Mouse (Mus musculus): ENCODE data around the gene E130114P18Rik. TPM values are rescaled to one million over a fixed set of nuclear protein-coding genes. Genes with fewer than 3 reads are reported as not detected.

Gene E130114P18Rik
- polyA plus RNA-seq, 1 experiment from 2014 or later, result 39.8 TPM

DNA sequence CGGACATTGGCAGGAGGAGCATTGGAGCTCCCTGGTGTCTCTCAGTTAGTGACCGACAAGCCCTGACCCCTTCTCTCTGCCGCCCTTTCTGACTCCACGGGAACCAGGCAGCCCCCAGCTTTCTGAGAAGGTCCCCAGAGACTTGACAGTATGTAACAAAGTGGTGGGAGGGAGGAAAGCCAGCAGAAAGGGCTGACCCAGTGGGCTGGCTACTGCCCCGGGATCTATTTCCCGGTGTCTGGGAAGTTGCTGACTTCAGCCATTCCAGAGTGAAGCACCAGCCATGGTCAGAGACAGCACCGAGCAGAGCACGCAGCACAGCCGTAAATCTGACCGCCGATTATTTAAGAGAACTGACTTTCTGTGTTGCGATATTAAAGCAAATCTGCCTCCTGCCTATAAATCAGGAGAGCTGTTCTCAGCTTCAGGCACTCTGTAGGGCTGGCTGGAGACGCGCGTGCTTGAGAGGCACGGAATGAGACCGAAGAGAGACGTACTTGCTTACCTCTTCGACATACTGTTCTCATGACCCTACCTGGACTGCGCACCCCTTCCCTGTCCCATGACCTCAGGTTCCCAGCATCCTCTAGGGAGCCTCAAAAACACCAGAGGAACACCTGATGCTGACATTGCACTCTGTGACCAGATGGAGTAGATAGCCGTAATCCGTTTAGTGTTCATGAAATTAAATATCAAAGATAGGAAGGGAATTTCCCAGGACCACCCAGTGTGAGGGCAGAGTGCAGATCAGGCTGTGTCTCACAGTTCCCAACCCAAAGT, 70.3 kb downstream of the E130114P18Rik start:
- Histone ChIP-seq H3K4me2 (replicated peaks) (no peak overlapping the region), H3K27ac (replicated peaks) (no peak overlapping the region), H3K4me1 (peaks cover 9% of the 10 kb centered on the region), H3K9ac (replicated peaks) (no peak overlapping the region), H3K36me3 (no peaks in the 10 kb centered on the region), H3K27me3 (no peaks in the 10 kb centered on the region), H3K9me3 (no peaks in the 10 kb centered on the region), H3K4me3 (no peak overlapping the region)
- 87% methylated on average over 22 of the region's 22 CpGs for WGBS
- ATAC-seq (replicated peaks), result no peak

DNA sequence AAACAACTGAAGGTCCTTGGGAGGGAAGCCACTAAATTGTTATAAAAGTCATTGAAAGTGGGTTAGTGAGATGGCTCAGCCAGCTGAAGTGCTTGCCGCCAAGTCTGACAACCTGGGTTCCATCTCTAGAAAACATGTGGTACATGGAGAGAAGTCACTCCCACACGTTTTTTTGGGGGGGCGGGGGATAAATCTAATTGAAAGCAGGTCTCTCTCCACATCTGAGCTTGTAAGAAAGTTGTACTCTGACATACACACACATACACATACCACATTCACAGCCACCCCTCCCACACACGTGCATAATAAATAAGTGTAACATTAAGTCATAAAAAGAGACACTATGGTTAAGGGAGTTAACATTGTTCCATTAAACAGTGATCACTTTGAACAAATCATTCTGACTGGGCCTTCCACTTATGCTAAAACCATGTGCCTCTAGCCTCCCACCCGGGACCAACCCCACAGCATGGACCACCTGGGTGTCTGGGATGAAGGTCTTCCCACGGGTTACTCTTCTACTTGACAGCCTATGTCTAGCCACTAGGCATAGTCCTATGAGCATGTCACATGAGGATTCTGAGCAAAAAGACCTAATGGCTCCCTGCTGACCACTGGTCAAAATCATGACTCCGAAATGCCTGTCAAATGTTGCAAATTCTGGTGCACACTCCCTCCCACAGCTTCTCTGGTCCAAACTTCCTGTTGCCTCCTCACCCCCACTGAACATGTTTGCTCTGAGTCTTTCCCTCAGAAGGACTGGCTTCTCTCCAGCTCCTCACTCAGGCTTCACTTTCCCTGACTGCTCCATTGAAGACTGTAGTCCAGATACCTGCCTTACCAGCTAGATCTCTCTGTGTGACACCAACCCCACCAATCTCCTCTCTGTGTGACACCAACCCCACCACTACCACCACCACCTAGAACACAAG, 80.9 kb downstream of the E130114P18Rik start:
- H3K9ac ChIP-seq (replicated peaks), result no peak overlapping the region
- no peaks in the 10 kb centered on the region for H3K36me3 ChIP-seq
- H3K4me1 ChIP-seq, result no peaks in the 10 kb centered on the region
- WGBS, result 82% methylated on average over 7 of the region's 7 CpGs
- no peak overlapping the region for H3K4me2 ChIP-seq (replicated peaks)
- no peaks in the 10 kb centered on the region for H3K27me3 ChIP-seq
- no peak for ATAC-seq (replicated peaks)
- H3K9me3 ChIP-seq, result no peaks in the 10 kb centered on the region
- no peak overlapping the region for H3K27ac ChIP-seq (replicated peaks)
- H3K4me3 ChIP-seq, result no peak overlapping the region

DNA sequence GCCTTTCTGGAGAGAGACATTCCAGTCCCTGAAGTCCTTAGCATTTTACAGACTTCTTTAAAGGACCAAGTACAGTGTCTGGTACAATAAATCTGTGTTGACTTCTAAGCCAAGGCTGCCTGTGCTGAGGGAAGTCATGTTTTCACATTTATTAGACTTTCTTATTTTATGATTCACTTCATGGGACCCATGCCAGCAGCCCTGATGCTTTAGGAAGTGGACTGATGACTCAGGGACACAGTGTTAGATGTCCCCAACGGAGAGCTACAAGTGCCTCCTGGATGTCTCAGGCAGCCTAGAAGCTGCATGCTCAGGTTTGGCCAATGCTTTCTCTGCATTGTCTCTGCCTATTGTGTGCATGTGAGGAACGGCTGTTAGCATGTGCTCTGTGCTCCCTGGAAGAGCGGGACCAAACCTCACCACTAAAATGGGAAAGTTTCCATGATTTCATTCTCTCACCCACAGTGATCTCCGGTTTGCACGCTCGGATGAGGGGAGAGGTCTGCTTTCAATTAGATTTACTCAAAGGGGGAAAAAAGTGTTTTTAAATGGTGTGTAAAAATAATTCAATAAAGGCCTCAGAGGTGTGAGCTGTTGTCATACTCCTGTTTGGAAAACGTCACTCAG, 82.4 kb downstream of the E130114P18Rik start:
- no peaks in the 10 kb centered on the region for H3K9me3 ChIP-seq
- no peak for ATAC-seq (replicated peaks)
- no peaks in the 10 kb centered on the region for H3K36me3 ChIP-seq
- 78% methylated on average over 7 of the region's 7 CpGs for WGBS
- no peak overlapping the region for H3K9ac ChIP-seq (replicated peaks)
- H3K4me3 ChIP-seq, result no peak overlapping the region
- H3K4me1 ChIP-seq, result no peaks in the 10 kb centered on the region
- H3K27ac ChIP-seq (replicated peaks), result no peak overlapping the region
- H3K4me2 ChIP-seq (replicated peaks), result no peak overlapping the region
- no peaks in the 10 kb centered on the region for H3K27me3 ChIP-seq

DNA sequence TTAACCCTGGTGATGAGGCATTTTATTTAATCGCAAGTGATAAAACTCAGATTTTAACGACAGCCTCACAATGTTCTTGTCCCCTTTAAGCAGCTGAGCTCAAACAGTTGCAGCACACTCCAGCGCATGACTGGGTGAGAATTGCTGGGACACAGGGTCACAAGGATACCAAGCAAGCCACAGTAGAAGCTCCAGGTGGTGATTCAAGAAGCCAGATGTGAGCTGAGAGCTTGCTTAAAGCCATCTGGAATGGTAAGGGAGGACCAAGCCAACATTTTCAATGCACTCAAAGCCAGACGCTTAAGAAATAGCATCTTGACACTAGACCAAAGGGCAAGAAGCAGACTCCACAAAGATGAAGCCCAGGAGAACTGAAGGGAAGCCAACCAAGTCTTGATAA, 83.9 kb downstream of the E130114P18Rik start:
- no peak for ATAC-seq (replicated peaks)
- WGBS, result 93% methylated on average over 4 of the region's 4 CpGs
- H3K27ac ChIP-seq (replicated peaks), result no peak overlapping the region

DNA sequence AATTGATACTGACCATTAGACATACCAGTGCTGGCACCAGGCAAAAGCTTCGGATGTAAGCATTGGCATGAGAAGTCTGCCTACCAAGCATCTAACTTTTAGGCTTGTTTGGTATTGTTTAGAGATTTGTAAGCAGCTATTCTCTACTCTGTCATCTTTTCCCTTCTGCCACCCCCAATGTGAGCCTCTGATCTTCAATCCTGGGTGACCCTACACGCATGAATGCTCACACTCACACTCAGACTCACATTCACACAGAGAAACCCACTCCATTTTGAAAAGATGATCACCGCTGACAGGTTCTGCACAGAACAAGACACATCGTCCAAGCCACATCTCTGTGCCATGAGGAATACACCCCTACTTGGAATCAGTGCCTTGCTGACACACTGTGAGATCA, 84.8 kb downstream of the E130114P18Rik start:
- Histone ChIP-seq H3K4me2 (replicated peaks) (no peak overlapping the region), H3K36me3 (no peaks in the 10 kb centered on the region), H3K27me3 (no peaks in the 10 kb centered on the region), H3K9me3 (no peaks in the 10 kb centered on the region), H3K4me1 (no peaks in the 10 kb centered on the region), H3K4me3 (no peak overlapping the region), H3K9ac (replicated peaks) (no peak overlapping the region), H3K27ac (replicated peaks) (no peak overlapping the region)
- no peak for ATAC-seq (replicated peaks)
- WGBS, result 93% methylated on average over 4 of the region's 4 CpGs

More for the DNA sequence above, 83.9 kb downstream of the E130114P18Rik start:
- H3K4me1 ChIP-seq, result no peaks in the 10 kb centered on the region
- H3K9ac ChIP-seq (replicated peaks), result no peak overlapping the region
- H3K27me3 ChIP-seq, result no peaks in the 10 kb centered on the region
- H3K4me3 ChIP-seq, result no peak overlapping the region
- no peaks in the 10 kb centered on the region for H3K36me3 ChIP-seq
- no peak overlapping the region for H3K4me2 ChIP-seq (replicated peaks)
- no peaks in the 10 kb centered on the region for H3K9me3 ChIP-seq

DNA sequence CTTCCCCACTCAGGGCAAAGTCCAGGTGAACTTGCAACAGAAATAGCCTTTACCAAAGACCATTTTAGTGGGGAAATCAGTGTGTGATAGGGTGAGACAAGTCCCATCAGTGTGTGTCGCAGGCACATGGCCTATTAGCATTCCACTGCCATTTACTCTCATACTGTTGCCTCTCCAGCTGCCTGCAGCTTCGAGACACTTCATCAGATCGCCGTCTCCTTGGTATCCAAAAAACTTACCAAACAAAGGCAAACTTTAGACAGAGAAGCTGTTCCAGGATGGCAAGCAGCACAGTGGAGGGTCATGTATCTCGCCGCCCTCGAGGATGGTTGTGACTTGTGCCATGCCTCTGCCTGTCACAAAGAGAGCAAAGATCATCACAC, 87.5 kb downstream of the E130114P18Rik start:
- no peaks in the 10 kb centered on the region for H3K9me3 ChIP-seq
- no peak for ATAC-seq (replicated peaks)
- no peak overlapping the region for H3K4me2 ChIP-seq (replicated peaks)
- H3K27ac ChIP-seq (replicated peaks), result no peak overlapping the region
- 77% methylated on average over 7 of the region's 7 CpGs for WGBS
- H3K9ac ChIP-seq (replicated peaks), result no peak overlapping the region
- H3K4me1 ChIP-seq, result no peaks in the 10 kb centered on the region
- no peaks in the 10 kb centered on the region for H3K36me3 ChIP-seq
- no peak overlapping the region for H3K4me3 ChIP-seq
- H3K27me3 ChIP-seq, result no peaks in the 10 kb centered on the region

DNA sequence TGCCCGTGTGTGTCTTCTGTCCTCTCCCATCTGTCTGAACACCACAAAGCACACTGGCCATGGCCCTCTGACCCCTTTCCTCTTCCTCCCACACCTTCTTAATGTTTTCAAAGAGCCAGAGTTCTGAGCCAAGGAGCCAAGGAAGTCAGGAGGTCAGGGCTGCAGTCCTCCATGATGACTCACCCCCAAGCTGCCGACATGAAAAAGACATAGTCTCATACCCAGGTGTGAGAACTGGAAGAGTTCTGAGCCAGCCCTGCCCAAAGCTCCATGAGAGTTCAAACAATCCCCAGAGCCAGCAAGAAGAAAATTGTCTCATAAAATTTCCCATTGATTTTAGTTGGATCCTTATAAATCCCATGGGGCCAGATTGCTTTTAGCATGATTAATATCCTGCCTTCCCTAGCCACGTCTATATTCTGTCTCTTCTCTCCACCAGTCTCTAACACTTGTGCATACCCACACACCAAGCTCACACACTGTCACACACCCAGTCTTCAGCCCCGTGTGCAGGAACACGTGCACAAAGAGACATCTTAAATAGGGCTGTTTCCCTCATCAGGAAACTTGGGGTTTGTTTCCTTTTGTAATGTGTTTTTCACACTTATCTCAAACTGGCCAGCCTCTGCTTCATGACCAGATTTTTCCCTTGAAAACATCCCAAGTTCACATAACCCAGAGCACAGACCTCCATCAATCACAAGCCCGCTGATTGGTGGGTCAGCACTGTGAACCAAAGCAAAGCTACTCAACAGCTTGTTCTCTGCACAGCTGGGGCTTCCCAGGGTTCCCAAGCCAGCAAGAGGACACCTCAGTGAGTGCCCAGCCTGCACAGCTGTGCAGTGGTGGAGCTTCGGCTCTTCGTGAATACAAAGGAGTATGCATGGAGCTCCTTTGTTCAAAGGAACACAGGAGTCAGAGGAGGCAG, 88.2 kb downstream of the E130114P18Rik start:
- no peak overlapping the region for H3K4me2 ChIP-seq (replicated peaks)
- no peak overlapping the region for H3K4me3 ChIP-seq
- no peak overlapping the region for H3K27ac ChIP-seq (replicated peaks)
- ATAC-seq (replicated peaks), result no peak
- no peaks in the 10 kb centered on the region for H3K36me3 ChIP-seq
- no peak overlapping the region for H3K9ac ChIP-seq (replicated peaks)
- H3K9me3 ChIP-seq, result no peaks in the 10 kb centered on the region
- no peaks in the 10 kb centered on the region for H3K4me1 ChIP-seq
- WGBS, result 65% methylated on average over 8 of the region's 8 CpGs
- H3K27me3 ChIP-seq, result no peaks in the 10 kb centered on the region

DNA sequence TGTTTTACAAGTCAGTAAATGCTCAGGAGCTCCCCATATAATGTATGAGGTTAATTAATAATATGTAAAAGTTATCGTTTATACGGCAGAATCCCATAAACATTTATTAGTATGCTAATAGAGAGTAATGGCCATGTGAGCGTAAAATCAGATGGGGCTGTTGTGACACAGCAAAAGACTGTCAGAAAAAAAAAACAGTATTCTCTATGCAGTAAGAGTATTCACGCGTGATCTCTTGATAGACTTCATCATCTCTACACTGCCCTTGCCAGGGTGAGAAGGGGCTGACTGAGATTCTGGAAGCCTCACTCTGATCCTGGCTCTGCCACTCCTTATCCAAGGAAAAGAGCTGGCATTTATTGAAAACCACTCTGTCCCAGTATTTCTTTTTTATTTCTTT, 91.9 kb downstream of the E130114P18Rik start:
- H3K9me3 ChIP-seq, result no peaks in the 10 kb centered on the region
- H3K9ac ChIP-seq (replicated peaks), result no peak overlapping the region
- H3K27ac ChIP-seq (replicated peaks), result no peak overlapping the region
- H3K4me3 ChIP-seq, result no peak overlapping the region
- H3K4me1 ChIP-seq, result no peaks in the 10 kb centered on the region
- no peaks in the 10 kb centered on the region for H3K36me3 ChIP-seq
- WGBS, result 87% methylated on average over 5 of the region's 5 CpGs
- H3K4me2 ChIP-seq (replicated peaks), result no peak overlapping the region
- H3K27me3 ChIP-seq, result no peaks in the 10 kb centered on the region
- ATAC-seq (replicated peaks), result no peak

DNA sequence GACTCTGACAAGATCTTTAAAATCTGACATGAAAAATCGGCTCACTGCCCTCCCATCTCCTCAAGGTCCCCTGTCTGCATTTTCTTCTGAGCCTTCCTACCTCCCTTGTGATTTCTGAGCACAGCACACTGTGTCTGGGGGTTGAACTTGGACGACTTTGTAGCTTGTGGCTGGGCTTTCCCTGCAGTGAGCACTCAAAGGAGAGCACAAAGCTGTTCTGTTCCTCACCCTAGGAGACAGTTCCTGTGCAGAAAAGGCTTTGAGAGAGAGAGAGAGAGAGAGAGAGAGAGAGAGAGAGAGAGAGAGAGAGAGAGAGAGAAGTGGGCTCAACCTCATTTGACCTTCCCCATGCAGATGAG, 101.3 kb downstream of the E130114P18Rik start:
- Histone ChIP-seq H3K4me2 (replicated peaks) (no peak overlapping the region), H3K27me3 (no peaks in the 10 kb centered on the region), H3K27ac (replicated peaks) (no peak overlapping the region), H3K36me3 (no peaks in the 10 kb centered on the region), H3K4me1 (peaks cover 21% of the 10 kb centered on the region), H3K4me3 (no peak overlapping the region), H3K9ac (replicated peaks) (no peak overlapping the region), H3K9me3 (no peaks in the 10 kb centered on the region)
- ATAC-seq (replicated peaks), result peak; percentile 52
- 14% methylated on average over 2 of the region's 2 CpGs for WGBS

DNA sequence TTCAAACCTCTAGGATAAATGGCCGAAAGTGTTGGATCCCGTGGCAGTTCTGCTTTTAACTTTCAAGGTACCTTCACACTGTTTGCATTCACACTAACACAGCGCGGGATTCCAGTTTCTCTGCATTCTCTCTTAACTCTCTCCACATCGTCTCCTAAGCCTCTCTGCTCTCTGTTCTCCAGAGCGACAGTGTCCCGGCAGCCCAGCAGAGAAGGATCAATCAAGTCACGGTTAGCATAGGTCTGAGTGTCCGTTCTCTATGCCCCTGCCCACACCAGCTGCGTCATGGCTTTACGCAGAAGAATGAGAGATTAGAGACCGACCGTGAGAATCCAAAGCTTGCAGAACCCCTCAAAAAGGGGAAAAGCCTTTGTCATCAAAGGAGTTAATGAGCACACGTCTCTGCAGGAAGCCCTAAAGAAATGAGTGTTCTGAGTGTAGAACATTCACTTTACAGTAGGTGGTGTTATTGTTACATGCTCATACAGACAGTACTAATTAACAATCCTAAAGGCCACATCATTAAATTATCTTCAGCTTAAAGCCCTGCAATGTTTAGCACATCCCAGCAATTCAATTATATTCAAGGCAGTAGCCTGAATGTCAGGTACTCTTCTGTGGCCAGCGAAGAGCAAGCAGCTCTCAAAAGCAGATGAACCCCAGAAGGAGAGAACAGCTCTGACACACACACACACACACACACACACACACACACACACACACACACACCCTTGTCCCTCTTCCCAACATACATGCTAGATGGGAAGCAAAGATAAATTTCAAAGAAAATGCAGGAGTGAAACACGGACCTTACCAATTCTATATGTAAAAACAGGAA, 101.9 kb downstream of the E130114P18Rik start:
- 14% methylated on average over 16 of the region's 16 CpGs for WGBS
- Histone ChIP-seq H3K36me3 (no peaks in the 10 kb centered on the region), H3K4me3 (peak overlapping the region; percentile 22), H3K4me2 (replicated peaks) (peak overlapping the region; percentile 38), H3K4me1 (peaks cover 21% of the 10 kb centered on the region), H3K9ac (replicated peaks) (0 out of 2 replicates have a peak overlapping the region, but pooled peaks have one; percentile 18), H3K27ac (replicated peaks) (0 out of 2 replicates have a peak overlapping the region, but pooled peaks have one; percentile 41), H3K27me3 (no peaks in the 10 kb centered on the region), H3K9me3 (no peaks in the 10 kb centered on the region)
- ATAC-seq (replicated peaks), result peak; percentile 88

Measured in forebrain, embryonic 15.5 days (tissue).